Mouse (Mus musculus) Muller cell, postnatal 12 days (primary cell): Measurements from ENCODE around the gene Dthd1.
A peak's percentile ranks its signal among the peaks of the same experiment; 100 is the strongest.

Experiments used
- DNase-seq: peaks from one replicate; pipeline ENCODE4 v3.0.0-alpha.2; 2015; ENCODE audit errors: inconsistent ontology term

Gene Dthd1

GRCm38 (mm10) chr5:62858282-62858681 lies 44.7 kb downstream of the Dthd1 start:
- no peak for DNase-seq

- no peak for DNase-seq
Measured at GRCm38 (mm10) chr5:62864348-62864747, 50.7 kb downstream of the Dthd1 start.

- no peak for DNase-seq
Measured at GRCm38 (mm10) chr5:62867003-62867402, 53.4 kb downstream of the Dthd1 start.

- no peak for DNase-seq
Measured at GRCm38 (mm10) chr5:62879530-62879929, 65.9 kb downstream of the Dthd1 start.

GRCm38 (mm10) chr5:62895326-62895725 lies 81.7 kb downstream of the Dthd1 start:
- peak; percentile 8 for DNase-seq

- no peak for DNase-seq
Measured at GRCm38 (mm10) chr5:62906954-62907353, 93.3 kb downstream of the Dthd1 start.

- DNase-seq: no peak
Measured at GRCm38 (mm10) chr5:62909074-62909473, 95.5 kb downstream of the Dthd1 start.

GRCm38 (mm10) chr5:62924616-62925015 lies 111.0 kb downstream of the Dthd1 start:
- DNase-seq: peak; percentile 44
